Mouse (Mus musculus): ENCODE measurements around the gene Clip4. TPM values are rescaled to one million over a fixed set of nuclear protein-coding genes. Genes with fewer than 3 reads are reported as not detected.

The Clip4 gene
- polyA plus RNA-seq, 1 experiment: 17.5 TPM

DNA sequence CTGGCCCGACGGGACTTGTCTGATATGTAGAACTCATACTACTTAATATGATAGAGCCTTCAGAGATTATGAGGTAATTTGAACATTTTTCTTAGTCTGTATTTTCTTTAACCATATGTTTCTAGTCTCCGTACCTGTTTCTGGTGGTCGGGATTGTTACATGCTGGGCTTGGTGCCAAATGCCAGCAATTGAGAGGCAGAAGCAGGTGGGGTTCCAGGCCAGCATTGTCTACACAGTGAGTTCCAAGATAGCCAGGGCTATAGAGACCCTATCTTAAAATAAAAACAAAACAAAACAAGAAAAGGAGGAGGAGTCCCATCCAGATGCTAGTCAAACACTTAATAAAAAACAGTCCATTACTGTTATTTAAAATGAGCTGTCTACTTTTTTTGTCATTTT, 23.3 kb downstream of the Clip4 start:
- no peak for DNase-seq (ENCODE audit: low spot score)

DNA sequence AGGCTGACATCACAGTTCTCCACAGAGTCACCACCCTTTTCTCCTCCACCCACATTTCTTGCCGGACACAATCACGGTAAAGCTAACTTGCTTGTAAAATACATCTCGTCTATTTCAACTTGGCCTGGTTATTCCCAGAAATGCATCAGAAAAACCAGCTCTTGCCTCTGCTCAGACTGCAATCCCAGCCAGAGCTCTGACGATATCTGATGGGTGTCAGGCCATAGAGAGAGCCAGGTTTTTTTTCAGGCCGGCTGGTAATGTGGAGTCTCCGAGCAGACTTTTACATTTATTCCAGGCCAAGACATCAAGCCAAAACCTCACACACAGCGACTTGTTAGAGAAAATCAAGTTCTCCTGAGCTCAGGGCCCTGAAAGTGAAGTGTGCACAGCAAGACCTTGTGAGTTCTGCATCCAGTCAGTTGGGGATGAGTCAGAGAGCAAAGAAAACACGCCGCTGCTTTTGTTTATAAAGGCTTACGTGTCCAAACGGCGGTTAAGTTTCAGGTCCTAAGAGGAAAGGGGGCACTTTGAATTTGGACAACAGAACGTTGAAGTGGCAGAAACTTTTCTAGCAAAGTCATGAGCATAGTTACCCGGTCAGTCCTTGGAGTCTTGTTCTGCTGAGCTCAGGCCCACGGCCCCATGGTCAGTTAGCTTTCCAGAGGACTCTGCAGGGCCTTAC, 27.4 kb downstream of the Clip4 start:
- no peak for DNase-seq (ENCODE audit: low spot score)

DNA sequence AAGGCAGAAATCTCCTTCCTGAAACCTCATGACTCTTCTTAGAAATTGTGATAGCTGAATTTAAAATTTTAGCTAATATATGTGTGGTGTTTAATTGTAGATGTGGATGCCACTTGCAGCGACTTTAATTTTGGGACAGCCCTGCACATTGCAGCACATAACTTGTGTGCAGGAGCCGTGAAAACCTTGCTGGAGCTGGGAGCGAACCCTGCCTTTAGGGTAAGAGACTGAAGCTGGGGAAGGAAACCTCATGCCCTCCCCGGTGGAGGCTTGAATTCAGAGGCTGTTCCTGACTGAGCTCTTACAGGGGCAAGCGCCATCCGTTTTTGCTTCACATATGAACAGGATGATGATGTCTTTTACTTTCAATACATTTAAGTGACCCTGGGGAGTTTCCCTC, 35.2 kb downstream of the Clip4 start:
- DNase-seq (ENCODE audit: low spot score): no peak

DNA sequence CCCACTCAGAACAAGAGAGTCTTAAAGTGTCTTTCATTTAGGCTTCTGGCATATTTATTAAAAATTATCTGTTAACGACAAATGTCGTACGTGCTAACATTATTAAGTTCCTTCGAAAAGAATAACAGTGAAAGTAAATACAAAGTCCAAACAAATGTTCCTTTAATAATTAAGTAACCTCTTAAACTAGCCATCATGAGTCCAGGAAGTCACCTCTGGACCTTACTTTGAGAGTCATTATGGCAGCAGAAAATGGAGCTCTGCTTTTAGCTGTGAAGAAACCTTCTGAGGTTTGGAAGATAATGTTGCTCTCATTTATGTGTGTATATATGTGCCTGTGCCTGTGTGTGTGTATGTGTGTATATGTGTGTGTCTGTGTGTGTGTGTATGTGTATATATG, 35.6 kb downstream of the Clip4 start:
- DNase-seq (ENCODE audit: low spot score): no peak

DNA sequence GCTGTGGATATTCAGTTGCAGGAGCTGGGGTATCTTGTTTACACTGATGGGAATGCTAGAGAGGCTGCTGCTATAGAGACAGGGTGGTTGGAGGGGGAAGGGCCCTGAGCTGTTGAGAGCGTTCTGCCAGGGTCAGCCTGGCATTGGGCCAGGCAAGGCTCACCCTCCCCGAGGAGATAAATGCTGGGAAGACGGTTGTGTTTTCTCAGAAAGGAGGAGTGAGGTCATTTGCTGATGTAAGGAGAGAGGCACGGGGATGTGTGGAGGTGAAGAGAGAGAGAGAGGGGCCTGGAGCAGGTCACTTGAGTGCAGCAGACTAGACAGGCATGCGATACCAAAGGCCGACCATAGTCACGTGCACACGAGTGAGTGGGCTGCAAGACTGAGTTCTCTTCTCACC, 42.8 kb downstream of the Clip4 start:
- no peak for DNase-seq (ENCODE audit: low spot score)

DNA sequence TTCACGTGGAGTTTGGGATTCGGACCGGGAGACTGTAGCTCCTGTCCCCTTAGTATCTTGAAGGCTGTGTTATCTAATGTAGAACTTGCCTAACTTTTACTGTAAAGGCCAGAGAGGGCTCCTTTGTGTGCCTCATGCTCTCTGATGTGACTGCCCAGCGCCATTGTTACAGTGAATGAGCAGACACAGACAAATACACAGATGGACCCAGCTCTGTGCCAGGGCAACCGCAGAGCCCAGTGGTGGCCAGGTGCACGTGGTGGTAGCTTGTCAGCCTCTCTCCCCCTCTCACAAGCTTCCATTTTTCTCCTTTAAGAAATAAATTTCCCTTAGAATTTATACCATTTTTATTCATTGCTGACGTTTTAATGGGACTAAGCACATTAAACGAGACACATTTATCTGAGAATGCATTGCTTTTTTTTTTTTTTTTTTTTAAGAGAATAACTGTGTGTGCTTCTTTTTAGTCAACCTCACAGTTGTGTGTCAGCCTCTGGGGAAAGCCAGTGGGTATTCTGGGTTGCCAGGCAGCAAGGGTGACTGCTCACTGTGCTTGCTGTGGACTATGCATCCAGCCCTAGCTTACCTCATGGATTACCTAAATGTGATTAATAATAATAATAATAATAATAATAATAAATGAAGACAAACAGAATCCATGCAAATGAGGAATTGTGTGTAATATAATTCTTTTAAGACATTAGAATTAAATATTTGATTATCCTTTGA, 48.0 kb downstream of the Clip4 start:
- no peak for DNase-seq (ENCODE audit: low spot score)

DNA sequence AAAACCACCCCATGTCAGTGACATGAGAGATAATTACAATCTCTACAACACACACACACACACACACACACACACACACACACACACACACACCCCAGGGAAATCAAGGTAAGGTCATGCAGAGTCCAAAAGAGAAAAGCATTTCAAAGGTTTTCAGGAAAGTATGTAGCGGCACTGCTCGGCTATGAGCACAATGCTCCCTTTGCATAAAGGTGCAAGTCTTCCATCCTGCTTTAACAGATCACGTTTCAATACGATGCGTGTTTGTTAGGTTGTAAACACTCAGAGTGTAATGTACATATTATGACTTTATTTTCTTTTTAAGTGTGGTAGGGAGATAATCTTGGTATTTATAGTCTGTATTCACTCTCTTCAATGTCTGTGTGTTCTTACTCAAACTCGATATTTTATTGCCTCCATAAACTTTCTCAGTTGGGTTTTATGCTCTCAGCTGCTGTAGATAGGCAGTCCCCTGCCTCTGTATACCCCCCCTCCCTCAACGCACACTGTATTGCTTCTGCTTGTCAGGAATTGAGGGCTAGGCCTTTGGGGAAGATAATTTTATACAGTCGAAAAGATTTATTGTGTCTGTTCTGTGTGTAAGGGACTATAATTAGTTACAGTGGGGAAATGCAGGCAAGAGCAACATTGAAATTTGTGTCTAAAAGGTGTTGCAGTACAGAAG, 55.5 kb downstream of the Clip4 start:
- DNase-seq (ENCODE audit: low spot score): no peak

DNA sequence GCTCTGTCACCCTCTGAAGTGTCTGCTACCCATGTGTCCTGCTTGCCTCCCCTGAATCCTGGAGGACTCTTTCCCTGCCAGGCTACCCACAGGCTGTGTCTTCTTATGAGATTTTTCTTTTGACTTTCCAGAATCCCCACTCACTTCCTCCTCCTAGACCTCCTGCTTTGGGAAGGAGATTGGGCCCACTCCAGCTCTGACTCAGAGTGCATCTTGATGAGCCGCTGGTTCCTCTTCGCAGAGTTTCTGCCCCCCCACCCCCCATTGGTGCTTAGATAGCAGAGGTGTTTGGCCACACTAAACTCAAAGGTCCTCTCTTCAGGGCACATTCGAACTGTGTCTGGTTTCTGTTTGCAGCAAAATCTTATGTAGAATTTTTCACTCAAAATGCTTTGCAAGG, 58.3 kb downstream of the Clip4 start:
- DNase-seq (ENCODE audit: low spot score): no peak

DNA sequence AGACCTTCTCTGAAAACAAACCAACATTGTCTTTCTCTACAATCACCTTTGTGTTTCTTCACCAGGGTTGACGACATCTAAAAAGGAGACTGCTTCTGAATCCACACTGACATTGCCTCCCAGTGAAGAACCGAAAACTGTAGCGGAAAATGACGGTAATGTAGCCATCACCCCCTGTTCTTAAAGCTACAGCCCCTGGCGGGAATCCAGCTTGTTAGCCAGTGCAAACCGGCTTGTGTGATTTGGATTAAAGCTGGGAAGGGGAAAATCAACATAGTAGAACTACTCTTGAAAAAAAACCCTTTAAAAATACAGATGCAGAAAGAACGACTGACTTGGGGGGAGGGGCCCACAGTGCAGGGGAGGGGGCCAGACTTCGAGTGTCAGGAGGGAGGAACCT, 59.4 kb downstream of the Clip4 start:
- DNase-seq (ENCODE audit: low spot score): no peak

DNA sequence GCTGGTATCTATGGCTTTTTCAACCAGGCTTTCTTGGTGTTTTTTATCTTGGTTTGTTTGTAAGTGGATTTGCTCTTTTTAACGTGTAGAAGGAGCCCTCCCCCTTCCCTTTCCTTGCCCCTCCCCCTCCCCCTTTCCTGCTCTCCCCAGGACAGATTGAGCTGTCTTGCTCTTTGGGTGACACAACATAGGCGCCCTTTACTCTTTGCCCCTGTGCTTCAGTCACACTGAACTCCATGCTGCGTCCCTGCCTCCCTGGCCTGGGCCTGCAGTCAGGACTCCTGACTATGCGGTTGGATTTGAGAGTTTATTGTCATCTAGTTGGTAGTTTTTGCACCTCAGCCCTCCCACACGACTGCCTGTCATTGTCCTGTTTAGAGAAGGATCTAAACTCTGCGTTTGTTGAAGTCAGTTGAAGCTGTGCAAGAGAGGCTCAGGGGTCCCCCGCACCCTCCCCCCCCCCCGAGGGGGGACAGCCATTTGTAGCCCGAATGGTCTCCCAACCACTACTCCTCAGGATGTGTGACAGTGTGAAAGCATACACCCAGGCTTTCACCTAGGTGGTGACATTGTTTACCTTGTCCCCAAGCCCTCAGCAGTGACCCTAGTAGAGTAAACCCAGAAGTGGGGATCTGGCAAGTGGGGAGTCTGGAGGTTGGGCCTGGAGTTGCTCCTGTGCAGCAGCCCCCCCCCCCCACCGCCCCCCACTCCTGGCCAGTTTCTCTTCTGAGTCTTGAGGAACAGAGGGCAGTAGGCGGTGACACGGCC, 60.6 kb downstream of the Clip4 start:
- no peak for DNase-seq (ENCODE audit: low spot score)

DNA sequence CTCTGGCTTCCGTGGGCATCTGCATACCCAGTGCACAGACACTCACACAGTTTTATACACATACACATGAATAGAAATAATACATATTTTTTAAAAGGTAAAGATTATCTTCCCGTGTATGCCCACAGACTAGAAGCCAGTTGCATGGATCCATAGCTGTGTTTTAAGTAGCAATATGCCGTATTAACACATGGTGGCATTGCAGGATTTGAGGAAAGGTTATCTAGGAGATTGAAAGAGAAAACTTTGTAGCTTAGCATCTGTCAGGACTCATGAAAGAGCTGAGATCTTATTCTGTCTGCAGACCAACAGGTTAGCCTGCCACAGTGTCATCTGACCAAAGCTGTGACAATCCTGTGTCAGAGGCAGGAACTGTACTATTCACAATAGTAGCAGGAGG, 63.7 kb downstream of the Clip4 start:
- DNase-seq (ENCODE audit: low spot score): no peak

DNA sequence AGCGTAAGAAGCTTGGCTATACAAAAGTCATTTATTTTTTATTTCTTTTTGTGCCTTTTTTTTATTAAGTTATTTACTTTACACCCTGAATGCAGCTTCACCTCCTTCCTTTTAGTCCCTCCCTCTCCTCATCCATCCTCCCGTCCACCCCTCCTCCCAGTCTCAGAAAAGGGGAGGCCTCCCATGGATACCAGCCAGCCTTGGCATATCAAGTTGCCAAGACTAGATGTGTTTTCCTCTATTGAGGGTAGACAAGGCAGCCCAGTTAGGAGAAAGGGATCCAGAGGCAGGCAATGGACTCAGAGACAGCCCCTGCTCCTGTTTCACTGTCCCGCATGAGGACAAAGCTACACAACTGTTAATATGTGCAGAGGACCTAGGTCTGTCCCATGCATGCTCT, 93.9 kb downstream of the Clip4 start:
- no peak for DNase-seq (ENCODE audit: low spot score)

DNA sequence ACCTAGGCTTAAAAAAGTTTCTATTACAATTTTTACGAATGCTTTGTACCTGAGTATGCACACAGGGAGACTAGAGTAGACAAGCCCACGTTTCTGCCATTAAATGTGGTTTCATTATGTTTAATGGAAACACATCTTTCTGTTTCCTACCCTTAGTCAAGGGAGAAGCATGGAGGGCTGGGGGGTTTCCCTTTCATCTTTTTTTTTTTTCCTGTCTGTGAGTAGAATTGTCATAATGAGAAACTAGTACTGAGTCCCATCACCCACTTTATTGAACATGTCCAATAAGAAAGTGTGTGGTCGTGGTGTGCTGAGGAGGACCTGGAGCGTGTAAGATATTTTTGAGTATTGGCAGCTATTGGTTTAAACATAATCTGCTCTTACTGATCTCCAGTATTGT, 94.6 kb downstream of the Clip4 start:
- no peak for DNase-seq (ENCODE audit: low spot score)

DNA sequence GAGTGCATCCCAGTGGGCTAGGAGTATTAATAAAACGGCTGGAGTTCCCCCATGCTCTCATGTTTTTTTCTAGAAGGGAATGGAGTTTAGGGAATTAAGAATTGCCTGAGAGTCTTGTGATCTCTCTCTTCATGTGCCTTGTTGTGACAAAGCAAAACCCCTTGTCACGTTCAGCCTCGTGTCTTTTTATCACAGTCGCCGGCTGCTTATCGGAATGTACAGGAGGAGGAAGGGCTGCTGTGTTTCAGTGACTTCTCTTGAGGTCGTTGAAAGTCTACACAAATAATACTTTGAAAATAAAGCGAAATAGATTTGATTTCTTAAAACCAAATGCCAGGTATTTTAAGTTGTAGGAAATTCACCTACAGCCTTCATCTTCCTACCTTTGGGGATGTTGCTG, 95.8 kb downstream of the Clip4 start:
- DNase-seq (ENCODE audit: low spot score): no peak

DNA sequence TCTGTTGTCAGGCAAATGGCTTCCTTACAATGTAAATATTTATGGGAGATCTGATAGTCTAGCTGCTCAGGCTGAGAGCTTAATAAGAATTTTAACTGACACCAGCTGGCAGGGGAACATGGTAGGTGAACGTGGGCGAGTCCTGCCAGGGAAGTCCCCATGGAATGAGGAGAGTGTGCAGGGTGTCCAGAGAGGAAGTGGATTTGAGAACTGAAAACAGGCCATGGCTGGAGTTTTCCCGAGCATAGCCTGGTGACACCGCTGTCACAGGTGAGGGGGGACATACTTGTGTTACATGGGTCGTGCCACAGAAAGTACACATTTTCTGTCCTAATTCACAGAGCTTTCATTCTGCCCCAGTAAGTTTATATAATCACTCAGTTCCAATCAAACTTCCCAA, 97.2 kb downstream of the Clip4 start:
- no peak for DNase-seq (ENCODE audit: low spot score)

DNA sequence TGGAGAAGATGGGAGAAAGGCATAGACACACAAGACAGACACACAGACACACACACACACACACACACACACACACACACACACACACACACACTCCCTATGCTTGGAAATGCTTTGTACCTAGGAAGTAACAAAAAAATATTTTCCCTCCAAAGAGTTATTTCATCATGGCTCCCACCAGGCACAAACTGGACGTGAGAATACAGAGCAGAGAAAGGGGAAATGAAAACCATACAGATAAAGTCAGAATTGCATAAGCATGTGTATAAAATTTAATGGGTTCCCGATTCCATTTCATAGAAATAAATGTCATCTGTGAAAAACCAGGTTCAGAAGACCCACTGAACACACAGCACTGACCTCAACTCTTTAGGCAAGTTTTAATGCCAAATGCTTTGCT, 99.6 kb downstream of the Clip4 start:
- no peak for DNase-seq (ENCODE audit: low spot score)

DNA sequence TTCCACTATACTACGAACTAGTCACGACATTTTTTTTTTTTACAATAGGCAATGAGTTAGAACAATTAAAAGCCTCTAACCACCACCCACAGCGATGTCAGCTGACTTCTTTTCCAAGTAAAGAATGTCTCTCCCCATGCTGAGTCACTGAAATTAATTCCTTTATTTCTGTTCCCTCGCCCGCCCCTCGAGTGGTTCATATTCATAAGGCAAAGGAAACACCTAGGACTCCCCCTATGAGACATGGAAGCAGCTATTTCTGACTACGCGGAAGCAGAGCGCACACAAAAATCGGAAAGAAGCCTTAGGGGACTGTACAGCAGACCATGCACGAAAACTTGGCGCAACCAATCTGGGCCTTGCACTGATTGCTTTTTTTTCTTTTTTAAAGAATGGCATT, 100.6 kb downstream of the Clip4 start:
- no peak for DNase-seq (ENCODE audit: low spot score)

DNA sequence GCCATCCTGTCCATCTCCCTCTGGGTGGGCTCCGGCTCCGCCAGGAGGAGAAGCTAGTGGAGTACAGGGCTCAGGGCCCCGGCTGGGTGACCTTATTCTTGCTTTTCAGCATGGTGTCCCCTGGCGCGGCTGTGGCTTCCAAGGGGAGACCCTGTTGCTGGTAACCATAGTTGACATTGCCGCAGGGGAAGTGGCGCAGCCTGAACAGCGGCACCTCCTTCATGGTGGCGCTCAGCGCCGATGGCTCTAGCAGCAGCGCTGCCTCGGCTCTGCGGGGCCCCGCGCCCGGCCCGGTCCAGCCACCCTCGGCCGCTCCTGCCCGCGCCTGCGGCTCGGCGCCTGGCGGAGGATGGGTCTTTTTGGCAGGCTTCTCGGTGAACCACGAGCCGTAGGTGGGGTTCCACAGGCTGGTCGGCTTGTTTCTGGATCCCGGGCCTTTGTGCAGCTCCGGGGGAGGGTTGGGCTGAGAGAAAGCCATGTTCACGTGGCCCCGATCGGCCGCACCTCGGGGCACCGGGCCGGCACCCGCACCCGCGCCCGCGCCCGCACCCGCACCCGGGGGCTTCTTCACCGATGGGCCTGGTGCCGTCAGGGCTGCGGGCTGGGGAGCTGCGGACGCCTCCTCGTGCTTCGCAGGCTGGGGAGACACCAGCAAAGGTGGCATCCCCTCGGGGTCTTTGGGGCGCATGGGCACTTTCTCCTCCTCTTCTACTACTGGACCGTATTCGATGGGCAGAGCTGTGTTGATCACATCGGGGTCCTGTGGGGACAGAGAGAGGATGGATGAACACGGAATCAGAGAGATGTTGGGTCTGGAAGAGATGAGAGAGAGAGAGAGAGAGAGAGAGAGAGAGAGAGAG, 101.3 kb downstream of the Clip4 start:
- peak; percentile 27 for DNase-seq (ENCODE audit: low spot score)

DNA sequence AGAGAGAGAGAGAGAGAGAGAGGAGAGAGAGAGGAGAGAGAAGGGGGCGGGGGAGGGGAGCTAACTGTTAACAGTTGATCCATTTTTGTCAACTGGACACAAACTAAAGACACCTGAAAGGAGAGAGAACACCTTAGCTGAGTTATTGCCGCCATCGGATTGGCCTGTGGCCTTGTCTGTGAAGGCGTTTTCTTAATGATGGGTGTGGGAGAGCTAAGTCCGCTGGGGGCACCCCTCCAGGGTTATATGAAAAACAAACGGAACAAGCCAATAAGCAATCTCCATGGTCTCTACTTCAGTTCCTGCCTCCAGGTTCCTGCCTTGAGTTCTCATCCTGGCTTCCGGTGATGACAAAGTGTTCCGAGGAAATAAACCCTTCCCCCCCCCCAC, 102.0 kb downstream of the Clip4 start:
- DNase-seq (ENCODE audit: low spot score): no peak

DNA sequence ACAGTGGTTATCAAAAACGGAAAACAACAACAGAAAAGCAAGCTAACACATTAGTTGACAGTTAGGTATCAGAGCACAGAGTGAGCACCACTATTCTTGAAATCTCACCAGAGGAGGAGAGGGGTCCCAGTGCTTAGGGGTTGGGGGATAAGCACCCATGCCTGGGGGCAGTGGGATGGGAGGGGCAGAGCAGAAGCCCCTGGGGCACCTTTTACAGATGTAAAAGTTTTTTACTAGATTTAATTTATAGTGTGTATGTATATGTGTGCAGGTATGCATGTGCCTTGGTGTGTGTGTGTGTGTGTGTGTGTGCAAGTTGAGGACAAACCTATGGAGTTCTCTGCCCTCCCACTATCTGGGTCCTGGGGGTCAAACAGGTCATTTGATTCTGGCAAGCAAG, 102.4 kb downstream of the Clip4 start:
- no peak for DNase-seq (ENCODE audit: low spot score)

DNA sequence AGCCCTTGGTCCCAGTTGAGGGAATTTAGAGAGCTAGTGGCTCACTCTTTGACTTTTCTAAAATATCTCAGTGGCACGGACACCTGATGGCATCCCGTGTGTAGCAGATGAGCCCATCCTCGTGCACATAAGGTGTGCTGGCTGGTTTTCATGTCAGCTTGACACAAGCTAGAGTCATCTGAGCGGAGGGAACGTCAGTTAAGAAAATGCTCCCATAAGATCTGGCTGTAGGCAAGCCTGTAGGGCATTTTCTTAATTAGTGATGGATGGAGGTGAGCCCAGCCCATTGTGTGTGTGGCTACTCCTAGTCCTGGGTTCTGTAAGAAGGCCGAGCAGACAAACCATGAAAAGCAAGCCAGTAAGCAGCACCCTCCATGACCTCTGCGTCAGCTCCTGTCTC, 103.7 kb downstream of the Clip4 start:
- no peak for DNase-seq (ENCODE audit: low spot score)

DNA sequence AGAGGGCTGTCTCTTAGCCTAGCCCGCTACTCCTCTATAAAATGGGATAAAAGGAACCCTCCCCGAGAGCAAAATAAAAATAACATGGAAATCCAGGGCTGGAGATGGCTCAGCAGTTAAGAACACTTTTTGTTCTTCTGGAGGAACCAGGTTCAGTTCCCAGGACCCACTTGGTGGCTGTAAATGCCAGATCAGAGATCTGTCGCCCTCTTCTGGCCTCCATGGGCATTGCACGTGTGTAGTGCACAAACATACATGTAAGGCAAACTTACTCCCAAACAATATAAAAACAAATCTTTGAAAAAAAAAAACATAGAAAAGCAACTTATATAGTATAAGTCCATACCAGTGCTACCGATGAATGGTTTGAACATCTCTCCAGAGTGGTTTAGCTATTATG, 104.7 kb downstream of the Clip4 start:
- no peak for DNase-seq (ENCODE audit: low spot score)

Data from urinary bladder, adult 2 months (tissue).